Mouse (Mus musculus): ENCODE data around the gene 1700012A03Rik. TPM values are rescaled to one million over a fixed set of nuclear protein-coding genes. Genes with fewer than 3 reads are reported as not detected.

Gene 1700012A03Rik
- polyA plus RNA-seq, 1 experiment from 2014 or later = not detected

- H3K27ac ChIP-seq (replicated peaks) = no peak overlapping the region
- WGBS = 82% methylated on average over 2 of the region's 2 CpGs
- H3K9ac ChIP-seq = no peak overlapping the region
- H3K9me3 ChIP-seq (replicated peaks) = no peaks in the 10 kb centered on the region
- H3K36me3 ChIP-seq = no peaks in the 10 kb centered on the region
- no peaks in the 10 kb centered on the region for H3K27me3 ChIP-seq
- no peak for ATAC-seq (ENCODE audit: insufficient number of reproducible peaks, low FRiP score, low TSS enrichment, low read depth)
- no peaks in the 10 kb centered on the region for H3K4me1 ChIP-seq
- H3K4me3 ChIP-seq (replicated peaks) = no peak overlapping the region
- H3K4me2 ChIP-seq (replicated peaks) = no peak overlapping the region
Measured at GRCm38 (mm10) chr6:32034226-32034625, 15.8 kb upstream of the 1700012A03Rik start.

GRCm38 (mm10) chr6:32045344-32045743 lies 4.7 kb upstream of the 1700012A03Rik start:
- no peak for ATAC-seq (ENCODE audit: insufficient number of reproducible peaks, low FRiP score, low TSS enrichment, low read depth)
- Histone ChIP-seq H3K9ac (no peak overlapping the region), H3K27me3 (no peaks in the 10 kb centered on the region), H3K36me3 (no peaks in the 10 kb centered on the region), H3K4me1 (no peaks in the 10 kb centered on the region), H3K4me3 (replicated peaks) (no peak overlapping the region), H3K27ac (replicated peaks) (no peak overlapping the region), H3K4me2 (replicated peaks) (no peak overlapping the region), H3K9me3 (replicated peaks) (no peaks in the 10 kb centered on the region)

GRCm38 (mm10) chr6:32049256-32049950 lies 643 bp upstream of the 1700012A03Rik start:
- no peak overlapping the region for H3K9ac ChIP-seq
- no peaks in the 10 kb centered on the region for H3K4me1 ChIP-seq
- H3K27ac ChIP-seq (replicated peaks) = no peak overlapping the region
- no peak overlapping the region for H3K4me3 ChIP-seq (replicated peaks)
- no peaks in the 10 kb centered on the region for H3K9me3 ChIP-seq (replicated peaks)
- H3K4me2 ChIP-seq (replicated peaks) = no peak overlapping the region
- H3K36me3 ChIP-seq = no peaks in the 10 kb centered on the region
- no peaks in the 10 kb centered on the region for H3K27me3 ChIP-seq
- no peak for ATAC-seq (ENCODE audit: insufficient number of reproducible peaks, low FRiP score, low TSS enrichment, low read depth)
- WGBS = 61% methylated on average over 4 of the region's 4 CpGs

- Histone ChIP-seq H3K36me3 (no peaks in the 10 kb centered on the region), H3K27ac (replicated peaks) (no peak overlapping the region), H3K4me3 (replicated peaks) (no peak overlapping the region), H3K4me1 (no peaks in the 10 kb centered on the region), H3K27me3 (no peaks in the 10 kb centered on the region), H3K9ac (no peak overlapping the region), H3K4me2 (replicated peaks) (no peak overlapping the region), H3K9me3 (replicated peaks) (no peaks in the 10 kb centered on the region)
- ATAC-seq (ENCODE audit: insufficient number of reproducible peaks, low FRiP score, low TSS enrichment, low read depth) = no peak
- WGBS = 82% methylated on average over 6 of the region's 6 CpGs
Measured at GRCm38 (mm10) chr6:32052135-32052915, 2.3 kb downstream of the 1700012A03Rik start.

- H3K4me1 ChIP-seq = no peaks in the 10 kb centered on the region
- H3K27me3 ChIP-seq = no peaks in the 10 kb centered on the region
- no peak overlapping the region for H3K9ac ChIP-seq
- no peak overlapping the region for H3K4me2 ChIP-seq (replicated peaks)
- 32% methylated on average over 2 of the region's 2 CpGs for WGBS
- H3K36me3 ChIP-seq = no peaks in the 10 kb centered on the region
- H3K27ac ChIP-seq (replicated peaks) = no peak overlapping the region
- H3K9me3 ChIP-seq (replicated peaks) = no peaks in the 10 kb centered on the region
- no peak overlapping the region for H3K4me3 ChIP-seq (replicated peaks)
- ATAC-seq (ENCODE audit: insufficient number of reproducible peaks, low FRiP score, low TSS enrichment, low read depth) = no peak
Measured at GRCm38 (mm10) chr6:32056525-32056924, 6.5 kb downstream of the 1700012A03Rik start.

GRCm38 (mm10) chr6:32058571-32058970 lies 8.5 kb downstream of the 1700012A03Rik start:
- Histone ChIP-seq H3K4me1 (no peaks in the 10 kb centered on the region), H3K4me3 (replicated peaks) (no peak overlapping the region), H3K4me2 (replicated peaks) (no peak overlapping the region), H3K9me3 (replicated peaks) (no peaks in the 10 kb centered on the region), H3K27ac (replicated peaks) (no peak overlapping the region), H3K36me3 (no peaks in the 10 kb centered on the region), H3K27me3 (no peaks in the 10 kb centered on the region), H3K9ac (no peak overlapping the region)
- 93% methylated on average over 2 of the region's 2 CpGs for WGBS
- no peak for ATAC-seq (ENCODE audit: insufficient number of reproducible peaks, low FRiP score, low TSS enrichment, low read depth)

GRCm38 (mm10) chr6:32060641-32061040 lies 10.6 kb downstream of the 1700012A03Rik start:
- 83% methylated on average over 2 of the region's 2 CpGs for WGBS
- Histone ChIP-seq H3K9me3 (replicated peaks) (no peaks in the 10 kb centered on the region), H3K27me3 (no peaks in the 10 kb centered on the region), H3K36me3 (no peaks in the 10 kb centered on the region), H3K27ac (replicated peaks) (no peak overlapping the region), H3K4me1 (no peaks in the 10 kb centered on the region), H3K4me2 (replicated peaks) (no peak overlapping the region), H3K9ac (no peak overlapping the region), H3K4me3 (replicated peaks) (no peak overlapping the region)
- no peak for ATAC-seq (ENCODE audit: insufficient number of reproducible peaks, low FRiP score, low TSS enrichment, low read depth)

- no peak overlapping the region for H3K4me3 ChIP-seq (replicated peaks)
- H3K27me3 ChIP-seq = no peaks in the 10 kb centered on the region
- WGBS = 73% methylated on average over 9 of the region's 9 CpGs
Measured at GRCm38 (mm10) chr6:32061266-32061665, 11.2 kb downstream of the 1700012A03Rik start.

GRCm38 (mm10) chr6:32065789-32066510 lies 15.9 kb downstream of the 1700012A03Rik start:
- no peak overlapping the region for H3K4me3 ChIP-seq (replicated peaks)
- H3K27me3 ChIP-seq = no peaks in the 10 kb centered on the region
- no peak for ATAC-seq (ENCODE audit: insufficient number of reproducible peaks, low FRiP score, low TSS enrichment, low read depth)
- no peak overlapping the region for H3K27ac ChIP-seq (replicated peaks)
- 65% methylated on average over 10 of the region's 10 CpGs for WGBS
- H3K9ac ChIP-seq = no peak overlapping the region
- no peaks in the 10 kb centered on the region for H3K4me1 ChIP-seq
- no peak overlapping the region for H3K4me2 ChIP-seq (replicated peaks)
- no peaks in the 10 kb centered on the region for H3K36me3 ChIP-seq
- H3K9me3 ChIP-seq (replicated peaks) = no peaks in the 10 kb centered on the region

More at GRCm38 (mm10) chr6:32061266-32061665, 11.2 kb downstream of the 1700012A03Rik start:
- Histone ChIP-seq H3K4me1 (no peaks in the 10 kb centered on the region), H3K36me3 (no peaks in the 10 kb centered on the region), H3K4me2 (replicated peaks) (no peak overlapping the region), H3K9ac (no peak overlapping the region), H3K9me3 (replicated peaks) (no peaks in the 10 kb centered on the region), H3K27ac (replicated peaks) (no peak overlapping the region)
- no peak for ATAC-seq (ENCODE audit: insufficient number of reproducible peaks, low FRiP score, low TSS enrichment, low read depth)

- Histone ChIP-seq H3K9me3 (replicated peaks) (no peaks in the 10 kb centered on the region), H3K9ac (no peak overlapping the region), H3K27me3 (no peaks in the 10 kb centered on the region), H3K4me3 (replicated peaks) (no peak overlapping the region), H3K4me2 (replicated peaks) (no peak overlapping the region), H3K4me1 (no peaks in the 10 kb centered on the region), H3K36me3 (no peaks in the 10 kb centered on the region), H3K27ac (replicated peaks) (no peak overlapping the region)
- no peak for ATAC-seq (ENCODE audit: insufficient number of reproducible peaks, low FRiP score, low TSS enrichment, low read depth)
- WGBS = 91% methylated on average over 1 of the region's 1 CpGs
Measured at GRCm38 (mm10) chr6:32072161-32072560, 22.1 kb downstream of the 1700012A03Rik start.

- no peaks in the 10 kb centered on the region for H3K4me1 ChIP-seq
- no peak overlapping the region for H3K4me2 ChIP-seq (replicated peaks)
- no peaks in the 10 kb centered on the region for H3K9me3 ChIP-seq (replicated peaks)
- no peak overlapping the region for H3K9ac ChIP-seq
- H3K27ac ChIP-seq (replicated peaks) = no peak overlapping the region
- H3K27me3 ChIP-seq = no peaks in the 10 kb centered on the region
- ATAC-seq (ENCODE audit: insufficient number of reproducible peaks, low FRiP score, low TSS enrichment, low read depth) = no peak
- WGBS = 81% methylated on average over 12 of the region's 14 CpGs
- H3K4me3 ChIP-seq (replicated peaks) = no peak overlapping the region
- H3K36me3 ChIP-seq = no peaks in the 10 kb centered on the region
Measured at GRCm38 (mm10) chr6:32093312-32093711, 43.3 kb downstream of the 1700012A03Rik start.

All from embryonic facial prominence, embryonic 15.5 days (tissue).